Mouse (Mus musculus) bone marrow macrophage, adult 2 months (primary cell): Measurements from ENCODE around the gene Ccdc88c.

Experiments used
- CTCF ChIP-seq: IDR thresholded peaks from 2 replicates; pipeline ENCODE4 v1.5.1; 2012; ENCODE audit warnings: low read depth, mild to moderate bottlenecking, low read length, moderate library complexity
- POLR2A ChIP-seq: IDR thresholded peaks from 2 replicates; pipeline ENCODE4 v1.6.1; 2012; ENCODE audit warnings: mild to moderate bottlenecking, low read depth, low read length, borderline replicate concordance

DNA sequence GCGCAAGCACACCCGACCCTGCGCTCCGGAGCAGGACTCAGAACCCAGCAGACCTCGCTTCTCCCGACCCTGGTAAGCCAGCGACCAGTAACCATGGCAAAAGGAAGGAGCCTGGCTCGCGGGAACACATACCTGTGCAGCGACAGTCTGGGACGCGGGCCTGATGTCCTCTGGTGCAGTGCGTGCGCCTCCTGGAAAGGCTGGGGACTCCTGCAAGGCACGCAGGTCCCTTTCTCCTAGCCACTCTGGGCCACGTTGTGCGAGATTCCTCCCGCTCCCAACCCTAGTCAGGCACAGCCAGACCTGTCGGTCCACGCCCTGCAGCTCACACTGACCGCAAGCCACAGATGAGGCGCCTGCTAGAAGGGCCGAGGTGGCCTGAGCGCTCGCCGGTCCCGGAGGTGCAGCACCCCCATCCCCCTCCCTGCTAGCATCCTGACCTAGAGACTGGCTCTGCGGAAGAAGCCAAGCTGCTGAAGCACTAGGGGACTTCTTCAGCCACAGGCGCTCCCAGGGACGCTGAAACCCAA is 129.7 kb downstream of the Ccdc88c start:
- TF ChIP-seq CTCF: no peak
- TF ChIP-seq POLR2A: no peak
